Mouse (Mus musculus) testis, adult 2 months (tissue): ENCODE results near the gene Hk1. TPM values are rescaled to one million over a fixed set of nuclear protein-coding genes. Genes with fewer than 3 reads are reported as not detected.

Experiments
- H3K27ac ChIP-seq: fragments of 200-500 bp; 2 replicates; pipeline ENCODE4 v1.5.1; 2012; ENCODE audit warnings: low read depth, low read length; ENCODE audit not compliant: control insufficient read depth, insufficient read depth
- H3K27me3 ChIP-seq: fragments of 200-500 bp; 2 replicates; pipeline ENCODE4 v1.6.1; 2012; ENCODE audit warnings: mild to moderate bottlenecking, low read length, moderate library complexity; ENCODE audit not compliant: control insufficient read depth, insufficient read depth
- H3K36me3 ChIP-seq: fragments of 200-500 bp; 2 replicates; pipeline ENCODE4 v1.6.1; 2012; ENCODE audit warnings: mild to moderate bottlenecking, low read length; ENCODE audit not compliant: control insufficient read depth, insufficient read depth
- H3K4me1 ChIP-seq: fragments of 200-500 bp; 2 replicates; pipeline ENCODE4 v1.6.1; 2012; ENCODE audit warnings: low read length; ENCODE audit not compliant: control insufficient read depth, insufficient read depth
- H3K4me3 ChIP-seq: fragments of 200-500 bp; 2 replicates; pipeline ENCODE4 v1.5.1; 2012; ENCODE audit warnings: low read depth, mild to moderate bottlenecking, low read length, moderate library complexity, mixed read lengths; ENCODE audit not compliant: control insufficient read depth
- CTCF ChIP-seq: fragments of 200-500 bp; IDR thresholded peaks from 2 replicates; pipeline ENCODE4 v1.5.1; 2012; ENCODE audit warnings: low read depth, mild to moderate bottlenecking, inconsistent platforms, low read length, moderate library complexity; ENCODE audit not compliant: control insufficient read depth, insufficient read depth, insufficient replicate concordance
- POLR2A ChIP-seq: fragments of 200-500 bp; IDR thresholded peaks from 2 replicates; pipeline ENCODE4 v1.6.1; 2012; ENCODE audit warnings: low read depth, mild to moderate bottlenecking, inconsistent platforms, low read length, moderate library complexity; ENCODE audit not compliant: control insufficient read depth
- polyA plus RNA-seq: library from polyadenylated mRNA; depleted of rRNA; stranded (reverse); fragments of >200 nt; gene quantifications from 2 replicates; pipeline ENCODE4 v1.2.3, GENCODE M21; 2012; rRNA removed

The Hk1 gene
- polyA plus RNA-seq, 1 experiment: 878 TPM

DNA sequence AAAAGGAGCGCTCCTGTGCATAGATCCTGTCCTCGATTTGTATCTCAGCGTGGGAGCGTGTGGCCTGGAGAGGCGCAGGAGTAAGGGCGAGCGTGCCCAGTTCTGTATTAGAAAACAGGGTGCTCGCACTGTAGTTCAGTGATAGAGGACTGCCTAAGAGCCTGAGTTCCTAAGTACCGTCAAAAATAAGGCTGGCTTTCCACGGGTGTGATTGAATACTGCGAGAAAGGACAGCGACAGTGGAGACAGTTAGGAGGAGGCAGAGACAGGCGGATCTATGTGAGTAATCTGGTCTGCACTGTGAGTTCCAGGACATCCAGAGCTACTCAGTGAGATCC is 148.3 kb downstream of the Hk1 start:
- TF ChIP-seq POLR2A (no peak), CTCF (no peak)
- Histone ChIP-seq H3K36me3 (no peaks in the 10 kb centered on the region), H3K27me3 (no peaks in the 10 kb centered on the region), H3K27ac (no peak overlapping the region), H3K4me1 (peaks cover 15% of the 10 kb centered on the region), H3K4me3 (peak overlapping the region; percentile 83)

GRCm38 (mm10) chr10:62230708-62231394 is 148.9 kb downstream of the Hk1 start, which contains the start of gene Tspan15:
Gene Tspan15 (minus strand): TSS chr10:62231251.
- H3K4me3 ChIP-seq: peak within 1 kb of the TSS; percentile 83
- no peaks in the 10 kb centered on the region for H3K36me3 ChIP-seq
- no peaks in the 10 kb centered on the region for H3K27me3 ChIP-seq
- no peak within 1 kb of the TSS for H3K27ac ChIP-seq
- H3K4me1 ChIP-seq: peaks cover 15% of the 10 kb centered on the region
- TF ChIP-seq POLR2A (no peak; the same call in 1 of the 2 replicates), CTCF (no peak)

DNA sequence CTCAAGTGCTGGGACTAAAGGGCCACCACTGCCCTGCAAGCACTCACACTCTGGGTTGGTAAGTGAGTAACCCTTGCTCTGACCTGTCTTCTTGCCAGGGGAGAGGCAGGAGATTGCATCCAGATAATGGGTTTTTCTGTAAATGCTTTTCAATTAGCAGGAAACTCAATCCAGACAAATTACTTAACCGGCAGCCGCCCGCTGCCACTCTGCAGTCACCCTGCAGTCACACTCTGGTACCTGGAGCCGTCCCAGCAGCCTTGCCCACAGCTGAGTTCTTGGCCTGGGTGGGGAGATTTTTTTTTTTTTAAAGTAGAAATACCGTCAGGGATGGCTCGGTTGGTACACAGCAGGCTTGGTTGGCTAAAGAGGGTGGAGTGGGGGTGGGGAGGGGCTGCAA is 151.6 kb downstream of the Hk1 start:
- Histone ChIP-seq H3K36me3 (no peaks in the 10 kb centered on the region), H3K4me3 (no peak overlapping the region), H3K4me1 (peaks cover 12% of the 10 kb centered on the region), H3K27me3 (no peaks in the 10 kb centered on the region), H3K27ac (no peak overlapping the region)
- TF ChIP-seq POLR2A (no peak), CTCF (no peak)

DNA sequence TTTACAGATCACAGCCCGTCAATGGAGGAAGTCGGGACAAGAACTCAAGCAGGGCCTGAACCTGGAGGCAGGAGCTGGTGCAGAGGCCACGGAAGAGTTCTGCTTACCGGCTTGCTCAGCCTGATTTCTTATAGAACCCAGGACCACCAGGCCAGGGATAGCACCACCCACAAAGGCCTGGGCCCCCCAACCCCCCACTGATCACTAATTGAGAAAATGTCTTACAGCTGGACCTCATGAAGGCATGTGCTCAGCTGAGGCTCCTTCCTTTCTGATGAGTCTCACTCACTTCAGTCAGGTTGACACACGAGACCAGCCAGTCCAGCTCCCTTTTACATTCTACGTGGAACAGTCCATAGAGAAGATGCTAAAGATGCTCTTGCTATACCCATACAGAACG is 153.9 kb downstream of the Hk1 start:
- no peak for TF ChIP-seq POLR2A
- TF ChIP-seq CTCF: no peak
- no peaks in the 10 kb centered on the region for H3K36me3 ChIP-seq
- no peak overlapping the region for H3K4me3 ChIP-seq
- peaks cover 10% of the 10 kb centered on the region for H3K4me1 ChIP-seq
- H3K27ac ChIP-seq: no peak overlapping the region
- H3K27me3 ChIP-seq: no peaks in the 10 kb centered on the region

- H3K27me3 ChIP-seq: no peaks in the 10 kb centered on the region
- TF ChIP-seq CTCF (no peak), POLR2A (no peak)
- H3K4me1 ChIP-seq: peaks cover 3% of the 10 kb centered on the region
- H3K36me3 ChIP-seq: no peaks in the 10 kb centered on the region
- H3K27ac ChIP-seq: no peak overlapping the region
- H3K4me3 ChIP-seq: no peak overlapping the region
Observed at GRCm38 (mm10) chr10:62224231-62224630, 155.5 kb downstream of the Hk1 start.

GRCm38 (mm10) chr10:62222777-62223176 is 156.9 kb downstream of the Hk1 start:
- H3K4me3 ChIP-seq: no peak overlapping the region
- peaks cover 3% of the 10 kb centered on the region for H3K4me1 ChIP-seq
- no peaks in the 10 kb centered on the region for H3K36me3 ChIP-seq
- H3K27me3 ChIP-seq: no peaks in the 10 kb centered on the region
- TF ChIP-seq CTCF (no peak), POLR2A (no peak)
- H3K27ac ChIP-seq: no peak overlapping the region

- H3K4me3 ChIP-seq: no peak overlapping the region
- no peaks in the 10 kb centered on the region for H3K27me3 ChIP-seq
- TF ChIP-seq POLR2A (no peak), CTCF (no peak)
- H3K4me1 ChIP-seq: peaks cover 3% of the 10 kb centered on the region
- H3K27ac ChIP-seq: no peak overlapping the region
- H3K36me3 ChIP-seq: no peaks in the 10 kb centered on the region
Observed at GRCm38 (mm10) chr10:62221647-62222046, 158.1 kb downstream of the Hk1 start.

- H3K27ac ChIP-seq: no peak overlapping the region
- no peaks in the 10 kb centered on the region for H3K36me3 ChIP-seq
- H3K27me3 ChIP-seq: no peaks in the 10 kb centered on the region
- H3K4me3 ChIP-seq: no peak overlapping the region
- no peak for TF ChIP-seq CTCF
- TF ChIP-seq POLR2A: no peak
- H3K4me1 ChIP-seq: peaks cover 3% of the 10 kb centered on the region
Observed at GRCm38 (mm10) chr10:62220732-62221514, 158.8 kb downstream of the Hk1 start.

Other genes with a start within 250 kb of the Hk1 start
- gene Neurog3, start 246.8 kb downstream of the Hk1 start, polyA plus RNA-seq: 0.79 and 0.87 TPM in 2 replicates
- 5.3 and 6.1 TPM in 2 replicates for gene Fam241b, start 236.0 kb downstream of the Hk1 start, polyA plus RNA-seq
- gene Tspan15, start 148.7 kb downstream of the Hk1 start, polyA plus RNA-seq: 2.7 and 3.6 TPM in 2 replicates
- 0.88 and 1.2 TPM in 2 replicates for gene Tacr2, start 127.5 kb downstream of the Hk1 start, polyA plus RNA-seq
- 0.02 and 0.25 TPM in 2 replicates for gene Hkdc1, start 42.6 kb upstream of the Hk1 start, polyA plus RNA-seq
- gene 4930507D05Rik, start 69.6 kb upstream of the Hk1 start, polyA plus RNA-seq: 5.3 and 6.2 TPM in 2 replicates
- gene Supv3l1, start 69.8 kb upstream of the Hk1 start, polyA plus RNA-seq: 15.1 and 15.3 TPM in 2 replicates
- gene Vps26a, start 106.9 kb upstream of the Hk1 start, polyA plus RNA-seq: 94.3 and 104 TPM in 2 replicates
- gene Srgn, start 147.5 kb upstream of the Hk1 start, polyA plus RNA-seq: 18.0 and 20.5 TPM in 2 replicates
- gene Kif1bp, start 198.5 kb upstream of the Hk1 start, polyA plus RNA-seq: 41.7 and 47.4 TPM in 2 replicates
- 15.7 and 18.1 TPM in 2 replicates for gene Ddx21, start 222.4 kb upstream of the Hk1 start, polyA plus RNA-seq